Mouse (Mus musculus): Measurements from ENCODE around the gene Ephb2. TPM values are rescaled to one million over a fixed set of nuclear protein-coding genes. Genes with fewer than 3 reads are reported as not detected.

Ephb2 gene
- polyA plus RNA-seq, 1 experiment: 21.7 TPM

- no peaks in the 10 kb centered on the region for H3K36me3 ChIP-seq (ENCODE audit: control insufficient read depth, insufficient read depth)
- no peaks in the 10 kb centered on the region for H3K27me3 ChIP-seq (ENCODE audit: control insufficient read depth, insufficient read depth, insufficient read length)
- H3K4me2 ChIP-seq (ENCODE audit: low read depth): no peak overlapping the region
- H3K4me3 ChIP-seq: no peak overlapping the region
- TF ChIP-seq MAX (IDR thresholded peaks at IDR 0.05; ENCODE audit: low read depth) (no peak), USF1 (IDR thresholded peaks at IDR 0.05; ENCODE audit: low read depth) (no peak), REST (IDR thresholded peaks at IDR 0.05; ENCODE audit: insufficient read depth, insufficient read length) (no peak), POLR2AphosphoS2 (IDR thresholded peaks at IDR 0.05; ENCODE audit: insufficient read length, low read depth) (no peak), MYOD1 (IDR thresholded peaks at IDR 0.05; ENCODE audit: control insufficient read depth in 1 of 3, insufficient read length in 2 of 3, low read depth in 2 of 3) (no peak), E2F4 (IDR thresholded peaks at IDR 0.05; ENCODE audit: insufficient read depth) (no peak), TCF12 (IDR thresholded peaks at IDR 0.05; ENCODE audit: insufficient read depth, poor library complexity, severe bottlenecking) (no peak), CEBPB (IDR thresholded peaks at IDR 0.05; ENCODE audit: insufficient read depth, poor library complexity, severe bottlenecking) (no peak), MYOG (IDR thresholded peaks at IDR 0.05; ENCODE audit: control insufficient read depth in 1 of 3, insufficient read depth in 1 of 3, insufficient read length in 2 of 3, low read depth in 2 of 3) (no peak)
- H3K79me2 ChIP-seq (ENCODE audit: control insufficient read depth, insufficient read depth): no peaks in the 10 kb centered on the region
- no peak overlapping the region for H3ac ChIP-seq (ENCODE audit: control insufficient read depth, insufficient read length)
Observed at GRCm38 (mm10) chr4:136710345-136710744, 125.4 kb downstream of the Ephb2 start.

- Histone ChIP-seq H3K4me2 (ENCODE audit: low read depth) (no peak overlapping the region), H3K27me3 (ENCODE audit: control insufficient read depth, insufficient read depth, insufficient read length) (no peaks in the 10 kb centered on the region), H3ac (ENCODE audit: control insufficient read depth, insufficient read length) (no peak overlapping the region), H3K79me2 (ENCODE audit: control insufficient read depth, insufficient read depth) (no peaks in the 10 kb centered on the region), H3K36me3 (ENCODE audit: control insufficient read depth, insufficient read depth) (no peaks in the 10 kb centered on the region), H3K4me3 (no peak overlapping the region)
- TF ChIP-seq POLR2AphosphoS2 (IDR thresholded peaks at IDR 0.05; ENCODE audit: insufficient read length, low read depth): no peak
- no peak for TF ChIP-seq USF1 (IDR thresholded peaks at IDR 0.05; ENCODE audit: low read depth)
- TF ChIP-seq MYOG (IDR thresholded peaks at IDR 0.05; ENCODE audit: control insufficient read depth in 1 of 3, insufficient read depth in 1 of 3, insufficient read length in 2 of 3, low read depth in 2 of 3): no peak
- no peak for TF ChIP-seq E2F4 (IDR thresholded peaks at IDR 0.05; ENCODE audit: insufficient read depth)
- no peak for TF ChIP-seq TCF3 (IDR thresholded peaks at IDR 0.05; ENCODE audit: insufficient read length, low read depth)
- no peak for TF ChIP-seq SRF (IDR thresholded peaks at IDR 0.05; ENCODE audit: control insufficient read depth, insufficient read length, low read depth)
- TF ChIP-seq TCF12 (IDR thresholded peaks at IDR 0.05; ENCODE audit: insufficient read depth, poor library complexity, severe bottlenecking): no peak
- TF ChIP-seq CEBPB (IDR thresholded peaks at IDR 0.05; ENCODE audit: insufficient read depth, poor library complexity, severe bottlenecking): no peak
- no peak for TF ChIP-seq POLR2A (IDR thresholded peaks at IDR 0.05; ENCODE audit: insufficient read length, low read depth)
- TF ChIP-seq MYOD1 (IDR thresholded peaks at IDR 0.05; ENCODE audit: control insufficient read depth in 1 of 3, insufficient read length in 2 of 3, low read depth in 2 of 3): no peak
- no peak for TF ChIP-seq MAX (IDR thresholded peaks at IDR 0.05; ENCODE audit: low read depth)
- no peak for TF ChIP-seq REST (IDR thresholded peaks at IDR 0.05; ENCODE audit: insufficient read depth, insufficient read length)
Observed at GRCm38 (mm10) chr4:136708956-136709355, 126.8 kb downstream of the Ephb2 start.

DNA sequence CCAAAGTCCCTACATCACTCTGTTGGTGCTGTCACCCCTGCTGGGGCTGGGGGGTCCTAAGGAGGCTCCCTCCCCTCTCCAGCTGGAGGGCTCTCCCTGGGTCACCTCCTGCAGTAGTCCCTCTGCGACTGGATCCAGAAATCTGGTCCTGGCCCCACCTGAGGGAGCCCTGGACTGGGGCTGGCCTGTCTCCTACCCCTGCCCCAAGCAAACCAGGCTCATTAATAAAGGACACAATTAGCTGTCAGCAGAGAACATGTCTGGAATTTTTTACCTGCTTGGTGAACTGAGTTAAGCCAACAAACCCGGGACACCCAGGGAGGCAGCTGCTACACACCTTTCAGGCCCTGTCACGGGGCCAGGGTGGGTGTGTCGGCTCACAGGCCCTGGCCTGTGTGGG is 129.1 kb downstream of the Ephb2 start:
- TF ChIP-seq USF1 (IDR thresholded peaks at IDR 0.05; ENCODE audit: low read depth) (no peak), REST (IDR thresholded peaks at IDR 0.05; ENCODE audit: insufficient read depth, insufficient read length) (no peak), CEBPB (IDR thresholded peaks at IDR 0.05; ENCODE audit: insufficient read depth, poor library complexity, severe bottlenecking) (no peak), MYOD1 (IDR thresholded peaks at IDR 0.05; ENCODE audit: control insufficient read depth in 1 of 3, insufficient read length in 2 of 3, low read depth in 2 of 3) (no peak), SRF (IDR thresholded peaks at IDR 0.05; ENCODE audit: control insufficient read depth, insufficient read length, low read depth) (no peak), MAX (IDR thresholded peaks at IDR 0.05; ENCODE audit: low read depth) (no peak), POLR2AphosphoS2 (IDR thresholded peaks at IDR 0.05; ENCODE audit: insufficient read length, low read depth) (no peak), MYOG (IDR thresholded peaks at IDR 0.05; ENCODE audit: control insufficient read depth in 1 of 3, insufficient read depth in 1 of 3, insufficient read length in 2 of 3, low read depth in 2 of 3) (no peak), TCF3 (IDR thresholded peaks at IDR 0.05; ENCODE audit: insufficient read length, low read depth) (no peak), TCF12 (IDR thresholded peaks at IDR 0.05; ENCODE audit: insufficient read depth, poor library complexity, severe bottlenecking) (no peak)
- Histone ChIP-seq H3K36me3 (ENCODE audit: control insufficient read depth, insufficient read depth) (no peaks in the 10 kb centered on the region), H3K79me2 (ENCODE audit: control insufficient read depth, insufficient read depth) (no peaks in the 10 kb centered on the region), H3K27me3 (ENCODE audit: control insufficient read depth, insufficient read depth, insufficient read length) (no peaks in the 10 kb centered on the region), H3K4me3 (no peak overlapping the region), H3K4me2 (ENCODE audit: low read depth) (no peak overlapping the region), H3ac (ENCODE audit: control insufficient read depth, insufficient read length) (no peak overlapping the region)

DNA sequence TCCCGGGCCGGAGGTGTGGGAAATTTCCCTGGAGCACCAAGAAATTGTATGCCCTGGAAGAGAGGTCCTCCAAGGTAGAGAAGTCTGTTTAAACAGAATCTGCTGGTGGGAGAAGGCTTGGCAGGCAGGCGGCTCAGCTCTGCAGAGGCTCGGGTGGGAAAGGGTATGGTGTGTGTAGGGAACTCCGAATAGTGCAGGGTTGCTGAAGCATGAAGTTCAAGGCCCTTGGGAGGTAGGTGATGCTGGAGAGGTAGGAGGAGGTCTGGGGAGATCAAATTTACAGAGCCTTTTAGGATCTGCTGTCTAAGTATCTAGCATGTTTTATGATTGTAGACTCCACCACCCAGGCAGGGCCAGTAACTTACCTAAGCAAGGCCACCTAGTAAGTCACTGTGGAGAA is 130.7 kb downstream of the Ephb2 start:
- no peak overlapping the region for H3K4me2 ChIP-seq (ENCODE audit: low read depth)
- TF ChIP-seq CEBPB (IDR thresholded peaks at IDR 0.05; ENCODE audit: insufficient read depth, poor library complexity, severe bottlenecking): no peak
- TF ChIP-seq TCF3 (IDR thresholded peaks at IDR 0.05; ENCODE audit: insufficient read length, low read depth): no peak
- no peak for TF ChIP-seq TCF12 (IDR thresholded peaks at IDR 0.05; ENCODE audit: insufficient read depth, poor library complexity, severe bottlenecking)
- TF ChIP-seq E2F4 (IDR thresholded peaks at IDR 0.05; ENCODE audit: insufficient read depth): no peak
- no peak for TF ChIP-seq REST (IDR thresholded peaks at IDR 0.05; ENCODE audit: insufficient read depth, insufficient read length)
- no peak for TF ChIP-seq MAX (IDR thresholded peaks at IDR 0.05; ENCODE audit: low read depth)
- TF ChIP-seq MYOG (IDR thresholded peaks at IDR 0.05; ENCODE audit: control insufficient read depth in 1 of 3, insufficient read depth in 1 of 3, insufficient read length in 2 of 3, low read depth in 2 of 3): no peak
- TF ChIP-seq SRF (IDR thresholded peaks at IDR 0.05; ENCODE audit: control insufficient read depth, insufficient read length, low read depth): no peak
- no peak overlapping the region for H3ac ChIP-seq (ENCODE audit: control insufficient read depth, insufficient read length)
- no peak overlapping the region for H3K4me3 ChIP-seq
- no peaks in the 10 kb centered on the region for H3K27me3 ChIP-seq (ENCODE audit: control insufficient read depth, insufficient read depth, insufficient read length)
- no peaks in the 10 kb centered on the region for H3K79me2 ChIP-seq (ENCODE audit: control insufficient read depth, insufficient read depth)
- no peaks in the 10 kb centered on the region for H3K36me3 ChIP-seq (ENCODE audit: control insufficient read depth, insufficient read depth)

DNA sequence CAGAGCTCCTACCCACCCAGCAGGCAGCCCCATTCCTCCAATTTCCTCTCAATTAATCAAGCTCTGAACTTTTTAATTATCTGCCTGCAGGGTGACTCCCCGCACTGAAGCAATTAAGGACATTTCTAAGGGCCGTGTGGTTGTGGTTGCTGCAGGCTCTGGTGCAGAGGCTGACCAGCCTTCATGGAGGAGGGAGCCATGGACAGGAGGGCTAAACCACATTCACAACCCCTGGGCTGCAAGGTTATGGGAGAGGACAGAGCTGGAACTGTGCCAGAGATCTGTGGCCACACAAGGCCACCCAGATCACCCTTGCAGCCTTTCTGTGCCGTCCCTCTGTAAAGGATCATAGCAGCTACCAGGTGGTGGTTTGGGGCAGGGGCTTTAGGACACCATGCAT is 131.2 kb downstream of the Ephb2 start:
- Histone ChIP-seq H3K27me3 (ENCODE audit: control insufficient read depth, insufficient read depth, insufficient read length) (no peaks in the 10 kb centered on the region), H3ac (ENCODE audit: control insufficient read depth, insufficient read length) (no peak overlapping the region), H3K79me2 (ENCODE audit: control insufficient read depth, insufficient read depth) (no peaks in the 10 kb centered on the region), H3K36me3 (ENCODE audit: control insufficient read depth, insufficient read depth) (no peaks in the 10 kb centered on the region), H3K4me3 (no peak overlapping the region), H3K4me2 (ENCODE audit: low read depth) (no peak overlapping the region)
- no peak for TF ChIP-seq REST (IDR thresholded peaks at IDR 0.05; ENCODE audit: insufficient read depth, insufficient read length)
- TF ChIP-seq SRF (IDR thresholded peaks at IDR 0.05; ENCODE audit: control insufficient read depth, insufficient read length, low read depth): no peak
- TF ChIP-seq POLR2A (IDR thresholded peaks at IDR 0.05; ENCODE audit: insufficient read length, low read depth): no peak
- TF ChIP-seq MYOD1 (IDR thresholded peaks at IDR 0.05; ENCODE audit: control insufficient read depth in 1 of 3, insufficient read length in 2 of 3, low read depth in 2 of 3): no peak
- no peak for TF ChIP-seq TCF12 (IDR thresholded peaks at IDR 0.05; ENCODE audit: insufficient read depth, poor library complexity, severe bottlenecking)
- TF ChIP-seq CEBPB (IDR thresholded peaks at IDR 0.05; ENCODE audit: insufficient read depth, poor library complexity, severe bottlenecking): no peak
- TF ChIP-seq USF1 (IDR thresholded peaks at IDR 0.05; ENCODE audit: low read depth): no peak
- TF ChIP-seq MYOG (IDR thresholded peaks at IDR 0.05; ENCODE audit: control insufficient read depth in 1 of 3, insufficient read depth in 1 of 3, insufficient read length in 2 of 3, low read depth in 2 of 3): no peak
- no peak for TF ChIP-seq TCF3 (IDR thresholded peaks at IDR 0.05; ENCODE audit: insufficient read length, low read depth)
- no peak for TF ChIP-seq E2F4 (IDR thresholded peaks at IDR 0.05; ENCODE audit: insufficient read depth)
- no peak for TF ChIP-seq MAX (IDR thresholded peaks at IDR 0.05; ENCODE audit: low read depth)
- no peak for TF ChIP-seq POLR2AphosphoS2 (IDR thresholded peaks at IDR 0.05; ENCODE audit: insufficient read length, low read depth)

Data from myocyte (in vitro differentiated cells).